Mouse (Mus musculus) heart, adult 2 months (tissue): ENCODE measurements around the gene Dcps.

Source experiments
- CTCF ChIP-seq: fragments of 200-600 bp; IDR thresholded peaks from 2 replicates; pipeline ENCODE4 v1.8.1; 2022; ENCODE audit warnings: antibody characterized with exemption, mild to moderate bottlenecking, moderate library complexity
- EP300 ChIP-seq: fragments of 200-500 bp; IDR thresholded peaks from 2 replicates; pipeline ENCODE4 v1.6.1; 2011; ENCODE audit warnings: low read depth, low read length, control low read depth; ENCODE audit not compliant: insufficient read depth

GRCm38 (mm10) chr9:35192983-35193542, 17.2 kb upstream of the Dcps start:
- TF ChIP-seq EP300, result no peak
- no peak for TF ChIP-seq CTCF
